Mouse (Mus musculus): ENCODE measurements around the gene Phf10.

GRCm38 (mm10) chr17:14898972-14899371, 62.1 kb downstream of the Phf10 start:
- no peak for TF ChIP-seq POLR2A (IDR thresholded peaks at IDR 0.05; ENCODE audit: borderline replicate concordance, extremely low read depth, low read depth, low read length)
- no peak for TF ChIP-seq CTCF (IDR thresholded peaks at IDR 0.05; ENCODE audit: insufficient read depth, low read length)

Data from lung, adult 2 months (tissue).